Mouse (Mus musculus): Measurements from ENCODE around the gene Milr1.
"Not testable (repeated sequence)": the region's sequence is repeated elsewhere in the genome, so short reads cannot be mapped to it uniquely, and the experiment has no call there.

Gene Milr1

GRCm38 (mm10) chr11:106751039-106752018 lies at the start of gene Milr1:
Gene Milr1, plus strand, starts transcription at chr11:106751226.
- DNase-seq (ENCODE audit: low read depth, low spot score), result peak; percentile 76

- DNase-seq (ENCODE audit: low read depth, low spot score), result no peak
Observed at GRCm38 (mm10) chr11:106701589-106701988, 49.4 kb upstream of the Milr1 start.

GRCm38 (mm10) chr11:106702584-106702983 lies 48.4 kb upstream of the Milr1 start:
- peak; percentile 49 for DNase-seq (ENCODE audit: low read depth, low spot score)

- DNase-seq (ENCODE audit: low read depth, low spot score), result no peak
Observed at GRCm38 (mm10) chr11:106703931-106704330, 47.1 kb upstream of the Milr1 start.

GRCm38 (mm10) chr11:106704399-106705111 lies 46.5 kb upstream of the Milr1 start:
- DNase-seq (ENCODE audit: low read depth, low spot score), result no peak

GRCm38 (mm10) chr11:106706212-106706611 lies 44.8 kb upstream of the Milr1 start:
- no peak for DNase-seq (ENCODE audit: low read depth, low spot score)

GRCm38 (mm10) chr11:106707085-106707484 lies 43.9 kb upstream of the Milr1 start:
- no peak for DNase-seq (ENCODE audit: low read depth, low spot score)

- no peak for DNase-seq (ENCODE audit: low read depth, low spot score)
Observed at GRCm38 (mm10) chr11:106707866-106708265, 43.2 kb upstream of the Milr1 start.

GRCm38 (mm10) chr11:106709227-106709985 lies 41.6 kb upstream of the Milr1 start:
- DNase-seq (ENCODE audit: low read depth, low spot score), result peak; percentile 21

- DNase-seq (ENCODE audit: low read depth, low spot score), result no peak
Observed at GRCm38 (mm10) chr11:106710789-106711188, 40.2 kb upstream of the Milr1 start.

GRCm38 (mm10) chr11:106715066-106715465 lies 36.0 kb upstream of the Milr1 start:
- no peak for DNase-seq (ENCODE audit: low read depth, low spot score)

GRCm38 (mm10) chr11:106716568-106716967 lies 34.5 kb upstream of the Milr1 start:
- DNase-seq (ENCODE audit: low read depth, low spot score), result no peak

- DNase-seq (ENCODE audit: low read depth, low spot score), result no peak
Observed at GRCm38 (mm10) chr11:106720379-106720778, 30.6 kb upstream of the Milr1 start.

GRCm38 (mm10) chr11:106722831-106723361 lies 28.1 kb upstream of the Milr1 start:
- no peak for DNase-seq (ENCODE audit: low read depth, low spot score)

GRCm38 (mm10) chr11:106723611-106724125 lies 27.4 kb upstream of the Milr1 start:
- no peak for DNase-seq (ENCODE audit: low read depth, low spot score)

- DNase-seq (ENCODE audit: low read depth, low spot score), result no peak
Observed at GRCm38 (mm10) chr11:106724176-106724915, 26.7 kb upstream of the Milr1 start.

GRCm38 (mm10) chr11:106724916-106725235 lies 26.1 kb upstream of the Milr1 start:
- not testable (repeated sequence) for DNase-seq (ENCODE audit: low read depth, low spot score)

GRCm38 (mm10) chr11:106727967-106728366 lies 23.1 kb upstream of the Milr1 start:
- DNase-seq (ENCODE audit: low read depth, low spot score), result no peak

- DNase-seq (ENCODE audit: low read depth, low spot score), result no peak
Observed at GRCm38 (mm10) chr11:106728402-106729366, 22.3 kb upstream of the Milr1 start.

GRCm38 (mm10) chr11:106729656-106730055 lies 21.4 kb upstream of the Milr1 start:
- no peak for DNase-seq (ENCODE audit: low read depth, low spot score)
